Mouse (Mus musculus) G1E-ER4 (cell line): ENCODE measurements around the gene Wbp2nl. TPM values are rescaled to one million over a fixed set of nuclear protein-coding genes. Genes with fewer than 3 reads are reported as not detected.

Source experiments
- GATA1 ChIP-seq: IDR thresholded peaks from one replicate; pipeline ENCODE4 v1.8.0; 2012; ENCODE audit warnings: low read length, inconsistent platforms
- polyA plus RNA-seq: library from polyadenylated mRNA; stranded (reverse); fragments of >175 nt; gene quantifications from 2 replicates; pipeline ENCODE4 v1.2.3, GENCODE M21; 2012

The Wbp2nl gene
- polyA plus RNA-seq, 1 experiment: not detected

DNA sequence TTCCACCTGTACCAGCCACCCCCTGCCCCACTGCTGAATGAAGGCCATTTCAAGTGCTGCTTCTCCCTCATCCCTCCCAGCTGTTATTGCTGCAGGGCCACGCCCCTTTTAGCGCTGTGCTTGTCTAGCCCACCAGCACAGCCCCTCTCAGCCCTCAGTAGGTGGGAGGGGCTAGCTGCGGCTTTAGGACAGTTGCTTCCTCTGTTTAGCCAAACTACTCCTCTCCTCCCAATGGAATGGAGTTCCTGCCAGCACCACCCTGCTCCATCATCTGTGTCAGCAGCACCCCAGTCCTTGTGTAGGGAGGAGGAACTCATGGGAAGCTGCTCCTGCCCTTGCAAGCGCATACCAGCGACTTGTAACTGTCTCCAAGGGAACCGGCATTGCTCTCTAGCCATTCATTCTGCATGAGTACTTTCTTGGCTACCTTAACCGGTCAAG, 5.5 kb upstream of the Wbp2nl start:
- TF ChIP-seq GATA1: no peak

DNA sequence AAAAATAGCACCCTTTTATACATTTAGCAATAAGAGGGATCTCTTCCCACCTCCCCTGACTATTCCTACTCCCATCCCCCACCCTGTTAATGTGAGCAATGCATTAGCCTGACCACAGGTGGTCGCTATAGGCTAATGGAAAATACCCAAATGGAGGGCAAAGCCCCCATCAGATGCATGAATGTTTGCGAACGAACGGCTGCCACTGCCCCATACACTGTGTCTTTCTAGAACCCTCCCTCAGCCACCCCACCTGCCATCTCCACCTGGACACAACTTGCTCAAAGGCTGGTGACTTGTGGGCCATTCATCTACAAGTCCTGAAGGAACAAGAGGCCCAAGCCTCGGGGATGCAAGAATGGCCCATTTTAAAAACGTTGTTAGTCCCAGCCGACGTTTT, 4.7 kb upstream of the Wbp2nl start:
- no peak for TF ChIP-seq GATA1

DNA sequence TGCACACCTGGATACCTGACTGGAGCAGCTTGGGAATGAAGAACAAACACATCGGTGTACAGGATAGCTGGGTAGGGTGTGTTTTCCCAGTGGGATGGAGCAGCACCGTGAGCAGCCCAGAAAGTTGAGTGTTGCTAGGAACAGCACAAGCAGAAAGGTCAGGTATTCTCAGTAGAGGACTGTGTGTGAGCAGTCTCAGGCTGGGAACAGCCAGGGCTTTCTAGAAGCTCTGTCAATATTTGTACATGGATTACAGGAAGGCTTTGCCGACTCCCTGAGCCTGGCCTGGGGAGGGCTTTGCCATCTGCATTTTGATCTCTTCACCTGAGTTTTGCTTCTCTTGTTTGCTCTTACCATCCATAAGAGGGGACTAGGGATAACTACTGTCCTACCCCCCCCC, 8.4 kb downstream of the Wbp2nl start:
- TF ChIP-seq GATA1: no peak

DNA sequence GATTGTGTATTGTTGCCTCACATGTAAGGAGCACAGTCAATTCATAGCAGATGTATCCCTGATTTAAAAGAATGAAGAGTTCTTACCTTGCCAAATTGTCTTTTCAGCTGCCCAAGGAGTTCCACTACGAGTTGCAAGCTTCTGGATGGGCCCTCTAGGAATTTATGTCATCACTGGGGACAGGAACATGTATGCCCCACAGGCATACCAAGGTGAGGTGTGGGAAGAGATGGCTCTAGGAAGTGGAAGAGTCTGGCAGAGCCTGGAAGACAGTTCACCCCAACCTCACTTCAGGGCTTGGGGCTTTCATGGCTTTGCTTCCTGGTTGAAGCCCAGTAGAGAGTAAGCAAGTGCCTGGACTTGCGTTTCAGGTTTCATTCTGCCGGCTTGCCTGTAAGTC, 9.7 kb downstream of the Wbp2nl start:
- TF ChIP-seq GATA1: no peak

DNA sequence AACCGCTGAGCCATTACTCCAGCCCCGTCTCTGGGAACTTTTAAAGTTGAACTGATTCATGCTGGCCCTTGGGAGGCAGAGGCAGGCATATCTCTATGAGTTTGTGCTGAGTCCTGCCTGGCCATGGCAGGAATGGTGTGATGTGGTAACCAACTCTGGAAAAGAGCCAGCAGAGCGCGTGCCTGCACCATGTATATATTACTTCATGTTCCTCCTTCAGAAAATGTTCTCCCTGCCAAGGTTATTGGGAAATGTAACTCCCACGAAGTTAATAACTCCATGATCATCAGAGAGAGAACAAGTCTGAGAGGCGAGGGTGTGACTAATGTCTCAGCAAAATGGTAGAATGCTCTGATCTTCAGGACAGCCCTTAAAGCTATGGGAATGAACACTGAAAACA, 19.1 kb downstream of the Wbp2nl start:
- no peak for TF ChIP-seq GATA1

DNA sequence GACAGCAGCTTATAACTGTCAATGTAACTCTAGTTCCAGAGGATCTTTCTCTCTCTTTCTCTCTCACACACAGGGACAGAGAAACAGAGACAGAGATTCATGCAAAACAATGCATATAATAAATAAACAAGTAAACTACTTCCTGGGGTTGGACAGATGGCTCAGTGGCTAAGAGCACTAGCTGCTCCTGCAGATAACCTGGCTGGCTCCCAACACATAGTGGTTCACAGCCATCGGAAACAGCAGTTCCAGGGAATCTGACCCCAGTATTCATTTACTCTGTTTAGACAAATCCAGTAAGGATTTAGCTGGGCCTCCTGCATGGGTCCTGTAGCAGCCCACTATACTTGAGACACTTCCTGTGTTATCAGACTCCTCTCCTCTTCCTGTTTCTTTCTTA, 20.9 kb downstream of the Wbp2nl start:
- no peak for TF ChIP-seq GATA1

DNA sequence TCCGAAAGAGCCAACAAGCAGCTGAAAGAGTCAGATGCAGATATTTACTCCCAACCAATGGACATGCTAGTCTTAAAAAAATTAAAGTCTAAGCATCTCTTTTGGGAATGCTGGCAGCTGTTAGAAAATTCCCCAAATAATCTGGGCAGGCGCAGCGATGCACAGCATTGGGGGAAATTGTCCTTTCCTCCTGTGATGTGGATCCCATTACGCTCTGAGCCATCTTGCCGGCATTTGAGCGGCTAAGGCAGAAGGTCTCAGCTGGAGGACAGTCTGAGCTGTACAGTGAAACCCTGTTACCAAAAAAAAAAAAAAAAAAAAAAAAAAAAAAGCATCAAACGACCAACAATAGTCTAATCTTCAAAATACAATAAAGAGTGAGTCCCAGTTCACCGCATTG, 23.4 kb downstream of the Wbp2nl start:
- TF ChIP-seq GATA1: no peak

DNA sequence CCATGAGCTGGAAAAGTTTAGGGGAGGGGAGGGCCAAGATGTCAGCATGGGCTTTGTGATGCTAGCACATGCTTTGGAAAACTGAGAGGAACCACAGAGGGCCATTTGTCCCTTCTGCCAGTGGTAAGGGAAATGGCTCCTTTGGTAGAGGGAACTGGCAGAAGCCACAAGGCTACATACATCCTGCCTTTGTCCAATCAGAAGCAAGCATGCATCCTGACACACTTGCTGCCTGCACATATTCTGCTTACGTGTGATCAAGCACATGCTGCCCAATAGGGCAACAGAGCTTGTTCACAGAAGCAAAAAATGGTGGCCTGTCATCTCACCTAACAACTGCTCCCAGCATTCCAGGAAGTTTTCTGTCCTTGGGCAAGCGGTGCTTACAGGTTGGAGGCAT, 26.6 kb downstream of the Wbp2nl start:
- no peak for TF ChIP-seq GATA1

DNA sequence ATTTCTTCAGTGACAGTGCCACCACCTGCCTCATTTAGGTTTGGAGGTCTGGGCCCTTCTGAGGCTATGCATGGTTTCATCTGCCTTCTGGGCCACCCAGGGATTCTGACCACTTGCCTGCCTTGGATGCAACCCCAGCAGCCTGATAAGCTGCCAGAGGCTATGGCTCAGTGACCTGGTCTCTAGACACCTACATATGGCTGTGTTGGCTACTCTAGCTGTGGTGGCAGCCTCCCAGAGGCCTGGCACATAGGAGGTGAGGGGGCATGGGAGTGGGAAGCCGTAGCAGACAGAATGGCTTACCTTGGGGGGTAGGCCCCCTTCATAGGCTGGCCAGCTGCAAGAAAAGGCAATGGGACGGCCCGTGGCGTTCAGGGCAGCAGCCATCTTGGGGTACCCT, 36.4 kb downstream of the Wbp2nl start:
- TF ChIP-seq GATA1: no peak

DNA sequence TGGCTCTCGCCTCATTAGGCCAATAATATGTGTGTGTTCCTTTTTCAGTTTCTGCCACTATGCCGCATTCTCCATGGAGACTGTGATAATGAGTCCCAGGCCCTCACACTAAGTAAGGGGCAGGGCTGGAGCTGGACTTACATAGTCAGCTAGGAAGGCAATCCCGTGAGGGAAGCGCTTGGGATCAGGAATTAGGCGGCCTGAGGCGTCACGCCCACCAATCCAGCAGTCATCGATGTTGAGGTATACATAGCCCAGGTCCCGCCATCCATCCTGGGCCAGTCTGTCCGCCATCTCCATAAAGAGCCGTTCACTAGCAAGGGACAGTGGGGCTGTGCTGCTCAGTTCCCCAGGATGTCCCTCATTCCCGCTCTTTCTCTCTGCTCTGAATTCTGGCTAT, 37.9 kb downstream of the Wbp2nl start:
- no peak for TF ChIP-seq GATA1

DNA sequence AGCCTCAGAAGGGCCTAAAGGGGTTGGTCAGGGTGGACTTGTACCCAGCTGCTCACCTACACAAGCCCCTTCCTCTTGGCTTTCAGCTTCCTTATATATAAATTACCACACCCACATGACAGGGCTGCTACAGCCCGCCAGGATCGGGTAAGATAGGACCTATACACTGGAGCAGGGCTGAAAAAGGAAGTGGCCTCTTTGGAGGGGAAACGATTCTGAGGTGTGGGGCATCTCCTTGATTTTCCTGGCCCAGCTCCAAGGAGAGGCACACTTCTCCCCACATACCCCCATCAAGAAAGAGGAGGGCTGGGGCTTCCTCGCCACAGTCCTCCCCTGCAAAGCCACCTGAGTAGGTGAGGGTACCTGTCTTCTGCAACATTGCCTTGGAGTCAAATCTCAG, 39.1 kb downstream of the Wbp2nl start:
- no peak for TF ChIP-seq GATA1

DNA sequence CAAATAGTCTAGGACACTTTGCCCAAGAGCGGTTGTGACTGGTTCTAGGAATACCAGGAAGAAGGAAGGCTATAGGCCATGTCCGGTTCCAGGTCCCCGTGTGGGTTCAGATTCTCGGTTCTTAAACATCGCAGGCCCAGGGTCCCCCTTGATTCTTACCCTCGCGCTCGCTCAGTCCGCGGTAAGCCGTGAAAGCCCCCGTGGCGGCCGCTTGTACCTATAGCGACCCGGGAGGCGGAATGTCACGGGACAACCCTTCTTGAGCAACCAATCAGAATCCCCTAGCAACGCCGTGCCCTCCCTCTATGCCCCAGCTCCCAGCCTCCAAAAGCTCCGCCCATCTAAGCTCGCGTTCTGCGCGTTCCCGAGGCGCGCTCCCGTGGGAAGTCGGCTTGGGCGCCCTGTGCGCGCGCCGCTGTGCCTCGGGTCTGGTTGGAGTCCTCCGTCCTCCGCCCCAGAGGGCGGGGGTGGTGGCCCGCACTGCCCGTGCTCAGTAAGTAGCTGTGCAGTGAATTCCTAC, 39.9 kb downstream of the Wbp2nl start, which contains the start of the genes Naga, Pheta2 and Smdt1:
TSS of gene Naga (minus strand) at position 333 of the 520 bp plus-strand sequence.
TSS of gene Pheta2 (plus strand) at position 350 of the 520 bp plus-strand sequence.
TSS of gene Smdt1 (plus strand) at position 367 of the 520 bp plus-strand sequence.
- TF ChIP-seq GATA1: no peak

DNA sequence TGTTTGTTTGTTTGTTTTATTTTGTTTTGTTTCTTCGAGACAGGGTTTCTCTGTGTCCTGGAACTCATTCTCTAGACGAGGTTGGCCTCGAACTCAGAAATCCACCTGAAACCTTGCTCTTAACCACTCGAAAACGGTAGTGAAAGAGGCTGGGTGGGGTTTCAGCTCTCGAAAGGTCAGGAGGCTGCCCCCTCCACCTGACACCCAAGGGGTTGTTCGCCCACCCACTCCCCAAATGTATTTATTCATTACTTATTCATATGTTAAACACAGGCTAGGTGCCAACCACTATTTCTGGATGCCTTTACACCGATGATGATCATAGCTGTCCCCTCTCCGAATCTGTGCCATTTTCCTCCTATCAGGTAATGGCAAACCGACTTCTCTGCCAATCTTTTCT, 40.4 kb downstream of the Wbp2nl start:
- TF ChIP-seq GATA1: no peak

DNA sequence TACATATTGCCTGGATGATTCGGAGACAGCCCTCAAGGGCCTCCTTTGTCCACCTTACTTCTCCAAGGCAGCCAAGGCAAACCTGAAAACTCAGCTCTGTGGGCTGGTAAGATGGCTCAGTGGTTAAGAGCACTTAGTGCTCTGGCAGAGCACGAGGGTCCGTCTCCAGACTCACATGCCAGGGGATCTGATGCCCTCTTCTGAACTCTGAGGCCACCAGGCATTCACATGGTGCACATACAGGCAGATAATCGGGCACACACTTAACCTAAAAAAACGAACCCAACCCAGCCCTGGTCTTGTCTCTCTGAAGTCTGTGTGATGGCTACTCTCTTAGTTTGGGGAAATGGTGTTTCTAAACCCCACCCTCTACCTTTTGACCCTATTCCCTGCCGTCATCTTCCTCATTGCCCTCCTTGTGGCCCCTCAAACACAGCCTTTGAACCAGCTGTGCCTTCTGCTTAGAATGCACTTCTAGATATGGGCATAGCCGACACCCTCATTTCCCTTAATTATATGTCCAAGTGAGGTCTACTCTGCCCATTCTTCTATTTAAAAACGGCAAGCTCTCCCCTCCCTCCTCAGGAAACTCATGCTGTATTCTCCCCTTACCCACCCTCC, 41.0 kb downstream of the Wbp2nl start:
- TF ChIP-seq GATA1: no peak

DNA sequence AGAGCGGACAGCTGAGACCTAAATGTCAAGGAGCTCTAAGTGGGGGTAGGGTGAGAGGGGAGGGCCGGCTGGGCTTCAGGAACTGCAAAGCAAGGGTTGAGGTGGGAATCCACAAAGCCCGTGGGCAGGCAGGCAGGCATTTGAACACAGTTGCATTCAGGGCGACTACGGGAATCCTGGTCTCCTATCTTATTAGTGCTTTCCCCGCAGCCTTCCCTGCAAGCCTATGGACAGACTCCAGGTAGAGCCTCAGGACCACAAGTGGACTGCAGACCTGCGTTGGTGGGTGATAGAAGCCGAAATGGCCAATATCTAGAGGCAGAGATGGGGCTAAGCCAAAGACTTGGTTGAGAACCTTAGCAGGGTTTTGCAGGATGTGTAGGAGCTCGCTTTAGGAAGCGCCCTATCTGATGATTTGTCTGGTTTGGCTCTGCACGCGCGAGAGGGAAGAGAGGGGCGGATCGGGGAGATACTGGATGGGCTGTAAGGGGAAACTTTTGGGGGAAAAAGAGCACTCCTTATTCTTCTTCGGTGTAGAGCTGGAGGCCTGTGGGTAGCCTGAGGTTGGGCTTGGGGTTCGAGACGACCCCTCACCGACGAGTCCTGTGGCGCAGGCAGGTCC, 41.8 kb downstream of the Wbp2nl start:
- TF ChIP-seq GATA1: no peak

DNA sequence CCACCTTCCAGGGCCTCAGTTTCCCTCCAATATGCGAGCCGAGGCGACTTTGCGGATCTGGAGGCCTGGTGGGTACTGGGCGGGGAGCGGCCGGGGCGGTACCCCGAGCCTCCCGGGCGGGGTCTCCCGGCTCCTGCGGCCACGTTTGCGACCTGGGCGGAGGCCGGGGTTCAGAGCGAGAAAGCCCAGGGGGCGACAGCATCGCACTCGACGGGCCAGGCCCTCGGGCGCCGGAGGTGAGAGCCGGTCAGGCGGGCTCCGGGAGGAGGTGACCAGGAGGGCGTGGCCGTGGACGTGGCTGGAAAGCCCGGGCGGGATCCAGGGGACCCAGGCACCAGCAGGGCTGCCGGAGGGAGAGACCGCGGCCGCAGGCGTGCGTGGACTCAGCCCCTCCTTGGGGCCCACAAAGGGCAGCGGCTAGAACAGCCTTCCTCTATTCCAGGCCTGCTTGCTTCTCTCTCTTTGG, 42.3 kb downstream of the Wbp2nl start:
- TF ChIP-seq GATA1: no peak
